Comparison of ENCODE assay signal across 1 mouse cellular context in the genomic region with DNA sequence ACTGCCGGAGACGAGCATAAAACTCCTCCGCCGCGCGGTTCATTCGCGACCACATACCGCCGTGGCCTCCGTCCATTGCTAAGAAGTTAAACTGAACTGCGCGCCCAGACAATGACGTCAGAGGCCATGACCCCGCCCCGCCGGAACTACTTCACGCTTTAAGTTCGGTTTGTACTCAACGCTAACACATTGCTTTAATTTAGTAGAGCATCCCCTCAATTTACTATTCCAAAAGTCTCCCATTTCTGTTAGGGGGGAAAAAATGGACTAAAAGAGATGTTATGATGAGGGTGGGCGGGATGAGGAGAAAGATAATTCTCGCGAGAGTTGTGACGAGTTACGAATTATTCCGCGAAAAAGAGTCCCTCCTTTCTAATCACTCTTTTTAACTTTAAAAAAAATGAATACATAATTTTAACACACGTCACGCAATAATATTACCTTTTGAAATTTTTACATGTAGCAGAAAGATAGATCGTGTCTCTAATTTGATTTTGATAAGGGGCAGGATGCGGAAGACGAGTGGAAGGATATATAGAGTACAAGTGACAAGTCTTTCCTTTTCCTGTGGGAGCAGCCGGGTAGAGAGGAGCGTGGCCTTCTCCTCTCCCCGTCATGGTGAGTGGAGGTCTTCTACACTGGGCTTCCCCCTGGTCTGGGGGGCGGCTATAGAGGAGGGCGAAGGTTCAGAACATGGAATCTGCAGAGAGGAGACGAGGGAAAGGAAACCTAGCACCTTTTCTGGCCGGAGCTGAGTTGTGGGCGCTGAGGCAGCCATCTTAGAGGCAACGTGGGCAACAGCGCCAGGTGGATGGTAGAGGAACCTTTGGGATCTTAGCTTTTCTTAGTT.
TF ChIP-seq lines count a peak whose summit lies in the region.

A gene (minus strand): TSS at position 289 of the 850 bp plus-strand sequence.
A gene (plus strand): TSS at position 560 of the 850 bp plus-strand sequence.

TF ChIP-seq in MEL, 35 proteins besides CTCF, POLR2A, EP300 and RAD21 (continued from another document):
- peak; percentile 90 for TF ChIP-seq HCFC1 (IDR thresholded peaks at IDR 0.05; ENCODE audit: low read depth, low read length)
- TF ChIP-seq MYB (IDR thresholded peaks at IDR 0.05; ENCODE audit: low read depth, low read length), result no peak
- TF ChIP-seq USF1 (IDR thresholded peaks at IDR 0.05; ENCODE audit: low read depth, low read length), result peak; percentile 41; the same call in 1 of the 2 replicates
- peak; percentile 98 for TF ChIP-seq CHD2 (IDR thresholded peaks at IDR 0.05; ENCODE audit: low read length)
- no peak for TF ChIP-seq UBTF (IDR thresholded peaks at IDR 0.05; ENCODE audit: borderline replicate concordance, insufficient read depth, low read depth, low read length)
- no peak for TF ChIP-seq ZC3H11A (IDR thresholded peaks at IDR 0.05; ENCODE audit: low read depth, low read length)
- TF ChIP-seq GABPA (IDR thresholded peaks at IDR 0.05; ENCODE audit: low read depth, low read length), result no peak
- TF ChIP-seq RCOR1 (IDR thresholded peaks at IDR 0.05; ENCODE audit: low read depth, low read length), result no peak
- TF ChIP-seq MXI1 (IDR thresholded peaks at IDR 0.05; ENCODE audit: low read depth, low read length), result peak; percentile 77
- peak; percentile 84 for TF ChIP-seq SIN3A (IDR thresholded peaks at IDR 0.05; ENCODE audit: low read length)
- TF ChIP-seq POLR2AphosphoS2 (IDR thresholded peaks at IDR 0.05; ENCODE audit: low read length), result peak; percentile 93
- no peak for TF ChIP-seq SMC3 (IDR thresholded peaks at IDR 0.05; ENCODE audit: low read depth, low read length)
TF ChIP-seq in MEL: peak in this region for 17.
